Mouse (Mus musculus) heart, adult 2 months (tissue): ENCODE measurements around the gene Pde9a.

Experiments used
- CTCF ChIP-seq: fragments of 200-600 bp; IDR thresholded peaks from 2 replicates; pipeline ENCODE4 v1.8.1; 2022; ENCODE audit warnings: antibody characterized with exemption, mild to moderate bottlenecking, moderate library complexity
- EP300 ChIP-seq: fragments of 200-500 bp; IDR thresholded peaks from 2 replicates; pipeline ENCODE4 v1.6.1; 2011; ENCODE audit warnings: low read depth, low read length, control low read depth; ENCODE audit not compliant: insufficient read depth

DNA sequence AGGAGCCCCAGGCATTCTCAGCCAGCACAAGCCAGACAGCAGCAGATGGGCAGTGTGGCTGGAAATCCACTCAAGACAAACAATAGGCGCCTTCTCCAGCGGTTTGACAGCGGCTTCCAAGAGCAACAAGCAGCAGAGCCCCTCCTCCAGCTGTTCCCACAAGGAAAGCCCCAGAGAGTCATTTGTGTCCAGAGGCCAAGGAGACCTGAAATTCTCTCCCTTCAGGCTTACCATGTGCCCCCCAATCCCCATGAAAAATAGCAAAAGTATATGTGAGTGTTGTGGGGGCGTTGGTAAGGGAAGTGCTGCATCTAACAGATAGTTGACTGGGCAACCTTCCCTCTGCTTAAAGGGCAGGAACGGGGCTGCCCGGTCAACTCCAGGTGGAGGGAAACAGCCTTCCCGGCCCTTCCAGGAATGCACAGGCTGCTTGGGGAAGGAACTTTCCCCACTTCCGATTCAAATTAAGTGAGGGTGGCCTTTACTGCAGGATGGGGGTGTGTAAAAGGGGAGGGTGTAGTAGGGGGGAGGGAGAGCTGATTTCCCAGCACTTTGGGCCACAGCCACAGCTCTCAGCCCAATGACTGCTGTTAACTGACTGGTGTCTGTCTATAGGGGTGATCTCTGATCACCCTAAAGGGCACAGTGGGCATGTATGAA, 912 bp upstream of the Pde9a start:
- no peak for TF ChIP-seq EP300
- no peak for TF ChIP-seq CTCF
